Mouse (Mus musculus) ES-Bruce4 (cell line): ENCODE measurements around the gene Cutal. TPM values are rescaled to one million over a fixed set of nuclear protein-coding genes. Genes with fewer than 3 reads are reported as not detected.
"Not testable (repeated sequence)": the region's sequence is repeated elsewhere in the genome, so short reads cannot be mapped to it uniquely, and the experiment has no call there.

ENCODE experiments used
- H3K27ac ChIP-seq: 2 replicates; pipeline ENCODE4 v1.5.1; 2012; ENCODE audit warnings: low read length, inconsistent platforms; ENCODE audit not compliant: insufficient read depth
- H3K27me3 ChIP-seq: 2 replicates; pipeline ENCODE4 v1.6.1; 2012; ENCODE audit warnings: mild to moderate bottlenecking, low read length, inconsistent platforms; ENCODE audit not compliant: control insufficient read depth, poor library complexity, insufficient read depth, severe bottlenecking
- H3K36me3 ChIP-seq: 2 replicates; pipeline ENCODE4 v1.6.1; 2012; ENCODE audit warnings: inconsistent platforms, mild to moderate bottlenecking, low read length, moderate library complexity; ENCODE audit not compliant: control insufficient read depth, poor library complexity, insufficient read depth, severe bottlenecking
- H3K4me1 ChIP-seq: one replicate; pipeline ENCODE4 v1.8.1; 2011; ENCODE audit warnings: low read length; ENCODE audit not compliant: control insufficient read depth, insufficient read depth
- H3K4me3 ChIP-seq: 2 replicates; pipeline ENCODE4 v1.5.1; 2011; ENCODE audit warnings: low read depth, mild to moderate bottlenecking, low read length
- H3K9ac ChIP-seq: 2 replicates; pipeline ENCODE4 v1.6.1; 2012; ENCODE audit warnings: low read depth, mild to moderate bottlenecking, inconsistent platforms; ENCODE audit not compliant: poor library complexity, severe bottlenecking
- H3K9me3 ChIP-seq: replicated peaks from 2 replicates; pipeline ENCODE4 v1.6.1; 2012; ENCODE audit warnings: mild to moderate bottlenecking, low read length, inconsistent platforms; ENCODE audit not compliant: control insufficient read depth, poor library complexity, insufficient read depth, severe bottlenecking
- CTCF ChIP-seq: IDR thresholded peaks from one replicate; pipeline ENCODE4 v1.8.1; 2011; ENCODE audit warnings: low read depth, low read length
- EP300 ChIP-seq: IDR thresholded peaks from 2 replicates; pipeline ENCODE4 v1.6.1; 2011; ENCODE audit warnings: low read depth, low read length; ENCODE audit not compliant: insufficient read depth
- POLR2A ChIP-seq: IDR thresholded peaks from one replicate; pipeline ENCODE4 v1.8.1; 2011; ENCODE audit warnings: low read length; ENCODE audit not compliant: insufficient read depth
- polyA plus RNA-seq: library from polyadenylated mRNA; stranded (reverse); fragments of >200 nt; gene quantifications from 2 replicates; pipeline ENCODE4 v1.2.4, GENCODE M21; 2011; ENCODE audit warnings: low read depth; ENCODE audit not compliant: missing spikeins, insufficient read depth, insufficient read length

Gene Cutal
- 1.9 and 7.4 TPM in 2 replicates for polyA plus RNA-seq

- Histone ChIP-seq H3K36me3 (no peaks in the 10 kb centered on the region), H3K27ac (no peak within 1 kb of the TSS), H3K27me3 (no peaks in the 10 kb centered on the region), H3K9me3 (no peaks in the 10 kb centered on the region), H3K4me3 (peak within 1 kb of the TSS; percentile 59), H3K9ac (peak within 1 kb of the TSS; percentile 67), H3K4me1 (no peaks in the 10 kb centered on the region)
- TF ChIP-seq CTCF (no peak), EP300 (no peak), POLR2A (no peak)
Measured at GRCm38 (mm10) chr2:34874271-34874670, at the start of gene Cutal. Gene Cutal (plus strand): TSS chr2:34874396.

- Histone ChIP-seq H3K4me1 (peaks cover 2% of the 10 kb centered on the region), H3K27me3 (no peaks in the 10 kb centered on the region), H3K4me3 (peak within 1 kb of the TSS; percentile 97), H3K9ac (peak within 1 kb of the TSS; percentile 91), H3K9me3 (peaks cover 5% of the 10 kb centered on the region), H3K36me3 (peaks cover 13% of the 10 kb centered on the region), H3K27ac (peak within 1 kb of the TSS; percentile 39; the same call in 1 of the 2 replicates)
- no peak for TF ChIP-seq CTCF
- peak; percentile 78 for TF ChIP-seq POLR2A
Measured at GRCm38 (mm10) chr2:34825827-34826459, 48.3 kb upstream of the Cutal start, which contains the start of gene Fbxw2. Gene Fbxw2 (minus strand): TSS chr2:34826311.

GRCm38 (mm10) chr2:34826460-34827231 is 47.5 kb upstream of the Cutal start:
- Histone ChIP-seq H3K27me3 (no peaks in the 10 kb centered on the region), H3K9me3 (peaks cover 5% of the 10 kb centered on the region), H3K36me3 (peaks cover 9% of the 10 kb centered on the region), H3K4me1 (peaks cover 2% of the 10 kb centered on the region), H3K27ac (peak overlapping the region; percentile 39; the same call in 1 of the 2 replicates), H3K9ac (peak overlapping the region; percentile 91), H3K4me3 (peak overlapping the region; percentile 97)
- TF ChIP-seq CTCF (no peak), EP300 (no peak), POLR2A (no peak)

- Histone ChIP-seq H3K27me3 (no peaks in the 10 kb centered on the region), H3K36me3 (peaks cover 2% of the 10 kb centered on the region), H3K4me1 (peaks cover 2% of the 10 kb centered on the region), H3K9me3 (peaks cover 5% of the 10 kb centered on the region), H3K27ac (no peak overlapping the region), H3K9ac (no peak overlapping the region), H3K4me3 (no peak overlapping the region)
- no peak for TF ChIP-seq CTCF
Measured at GRCm38 (mm10) chr2:34827591-34827990, 46.6 kb upstream of the Cutal start.

- no peaks in the 10 kb centered on the region for H3K27me3 ChIP-seq
- H3K27ac ChIP-seq, result no peak overlapping the region
- no peak overlapping the region for H3K4me3 ChIP-seq
- no peak overlapping the region for H3K9ac ChIP-seq
- no peaks in the 10 kb centered on the region for H3K36me3 ChIP-seq
- peaks cover 5% of the 10 kb centered on the region for H3K9me3 ChIP-seq
- peaks cover 2% of the 10 kb centered on the region for H3K4me1 ChIP-seq
- TF ChIP-seq POLR2A (no peak), CTCF (no peak), EP300 (no peak)
Measured at GRCm38 (mm10) chr2:34828026-34828425, 46.2 kb upstream of the Cutal start.

- not testable (repeated sequence) for H3K9ac ChIP-seq, H3K36me3 ChIP-seq, H3K4me3 ChIP-seq, H3K4me1 ChIP-seq, H3K27me3 ChIP-seq, H3K9me3 ChIP-seq
- H3K27ac ChIP-seq, result peak overlapping the region; percentile 47
Measured at GRCm38 (mm10) chr2:34830066-34830465, 44.1 kb upstream of the Cutal start.

- not testable (repeated sequence) for H3K9me3 ChIP-seq, H3K4me1 ChIP-seq, H3K27me3 ChIP-seq, H3K36me3 ChIP-seq, H3K9ac ChIP-seq, H3K27ac ChIP-seq, H3K4me3 ChIP-seq
Measured at GRCm38 (mm10) chr2:34832766-34833457, 41.3 kb upstream of the Cutal start, which contains the start of gene Gm34653. Gene Gm34653 (plus strand): TSS chr2:34833007.
